Mouse (Mus musculus): ENCODE data around the gene P3h4.

The P3h4 gene

GRCm38 (mm10) chr11:100408076-100408834 lies 6.4 kb downstream of the P3h4 start:
- DNase-seq = peak; percentile 91

- DNase-seq = no peak
These were observed 7.5 kb downstream of the P3h4 start for GRCm38 (mm10) chr11:100406995-100407705.

- peak; percentile 42 for DNase-seq
These were observed 8.4 kb downstream of the P3h4 start for GRCm38 (mm10) chr11:100406273-100406672.

- no peak for DNase-seq
These were observed 10.1 kb downstream of the P3h4 start for GRCm38 (mm10) chr11:100404456-100405074.

- peak; percentile 43 for DNase-seq
These were observed 11.0 kb downstream of the P3h4 start for GRCm38 (mm10) chr11:100403445-100404134.

- peak; percentile 72 for DNase-seq
These were observed 12.0 kb downstream of the P3h4 start for GRCm38 (mm10) chr11:100402682-100403081.

- DNase-seq = no peak
These were observed 12.4 kb downstream of the P3h4 start for GRCm38 (mm10) chr11:100402240-100402639.

GRCm38 (mm10) chr11:100400842-100401241 lies 13.8 kb downstream of the P3h4 start:
- no peak for DNase-seq

GRCm38 (mm10) chr11:100399727-100400538 lies 14.7 kb downstream of the P3h4 start:
- no peak for DNase-seq

GRCm38 (mm10) chr11:100399320-100399719 lies 15.3 kb downstream of the P3h4 start:
- DNase-seq = peak; percentile 84

GRCm38 (mm10) chr11:100398517-100398916 lies 16.1 kb downstream of the P3h4 start:
- DNase-seq = no peak

GRCm38 (mm10) chr11:100397600-100398389 lies 16.8 kb downstream of the P3h4 start, which contains the start of gene Jup:
Gene Jup (minus strand): TSS chr11:100397763.
- DNase-seq = peak; percentile 100

- DNase-seq = peak; percentile 67
These were observed 17.6 kb downstream of the P3h4 start for GRCm38 (mm10) chr11:100396886-100397599.

- DNase-seq = peak; percentile 70
These were observed 18.6 kb downstream of the P3h4 start for GRCm38 (mm10) chr11:100395861-100396631.

- DNase-seq = peak; percentile 88
These were observed 19.4 kb downstream of the P3h4 start for GRCm38 (mm10) chr11:100395200-100395599.

- no peak for DNase-seq
These were observed 20.1 kb downstream of the P3h4 start for GRCm38 (mm10) chr11:100394353-100395074.

GRCm38 (mm10) chr11:100393733-100394132 lies 20.9 kb downstream of the P3h4 start:
- DNase-seq = no peak

- DNase-seq = no peak
These were observed 21.7 kb downstream of the P3h4 start for GRCm38 (mm10) chr11:100392958-100393357.

- DNase-seq = no peak
These were observed 22.7 kb downstream of the P3h4 start for GRCm38 (mm10) chr11:100391884-100392345.
